Mouse (Mus musculus) right cerebral cortex, adult 18-20 months (tissue): ENCODE measurements around the gene Sun2.

Source experiments
- DNase-seq: peaks from one replicate; pipeline ENCODE4 v3.0.0; 2022; ENCODE audit warnings: mixed read lengths

The Sun2 gene

GRCm38 (mm10) chr15:79741921-79742705 lies at the start of gene Sun2:
Gene Sun2, minus strand, starts transcription at chr15:79742536.
- peak; percentile 94 for DNase-seq

DNA sequence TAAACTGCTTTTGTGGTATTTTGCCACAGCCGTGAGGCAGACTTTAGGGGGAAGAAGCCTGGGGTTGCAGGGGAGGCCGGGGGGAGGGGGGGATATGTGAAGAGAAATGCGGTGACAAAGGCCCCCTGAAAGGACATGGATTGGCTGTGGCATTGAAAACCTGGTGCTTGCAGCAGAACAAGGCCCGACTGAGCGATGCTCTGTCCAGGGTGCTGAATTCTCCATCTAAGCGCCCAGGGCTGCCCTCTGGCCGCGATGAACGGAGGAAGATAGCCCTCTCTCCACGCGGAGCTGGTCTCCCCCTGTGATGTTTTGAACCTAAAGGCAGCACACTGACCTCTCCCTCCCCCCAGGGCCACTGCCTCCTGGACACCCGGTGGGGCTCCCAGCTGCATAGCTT lies 49.2 kb upstream of the Sun2 start:
- no peak for DNase-seq

GRCm38 (mm10) chr15:79790905-79791304 lies 48.6 kb upstream of the Sun2 start:
- DNase-seq = no peak

GRCm38 (mm10) chr15:79790111-79790510 lies 47.8 kb upstream of the Sun2 start:
- no peak for DNase-seq

- no peak for DNase-seq
These were observed 45.5 kb upstream of the Sun2 start for GRCm38 (mm10) chr15:79787815-79788214.

DNA sequence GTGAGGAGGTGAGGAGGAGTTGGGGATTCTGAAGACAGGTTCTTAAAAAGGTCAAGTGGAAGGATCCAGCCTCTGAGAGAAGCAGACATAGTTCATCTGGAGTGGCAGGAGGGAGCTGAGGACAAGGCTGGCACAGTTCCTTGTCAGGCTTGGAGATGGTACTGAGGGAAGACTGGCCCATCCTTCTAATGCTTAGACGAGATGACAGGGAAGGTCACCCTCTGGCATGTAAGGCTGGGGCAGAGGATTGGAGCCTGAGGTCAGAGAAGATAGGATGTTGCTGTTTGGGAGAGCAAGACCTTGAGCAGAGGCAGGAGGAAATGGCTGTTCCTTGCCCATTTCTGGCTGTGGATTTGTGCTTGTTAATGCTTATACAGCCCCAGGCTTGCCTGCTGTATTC lies 42.7 kb upstream of the Sun2 start:
- no peak for DNase-seq

DNA sequence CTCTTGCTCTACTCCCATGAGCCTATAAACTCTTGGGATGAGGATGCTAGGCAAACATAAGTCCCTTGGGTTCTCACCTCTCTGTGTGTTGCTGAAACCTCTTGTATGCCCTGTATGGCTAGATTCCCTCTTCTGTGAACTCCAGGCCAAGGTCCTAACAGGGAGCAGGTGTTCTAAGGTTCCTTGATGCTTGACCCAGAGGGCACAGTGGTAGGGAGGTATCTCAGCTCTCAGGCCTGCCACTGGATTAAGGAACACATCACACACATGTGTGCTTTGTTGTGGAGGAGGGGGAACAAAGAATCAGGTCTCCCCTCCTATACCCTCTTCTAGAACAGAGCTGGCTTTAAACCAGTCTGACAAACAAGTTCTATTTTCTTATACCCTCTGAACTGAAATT lies 35.4 kb upstream of the Sun2 start, which contains the start of gene Dnal4:
Gene Dnal4 (minus strand): TSS at position 101 of the 400 bp plus-strand sequence.
- no peak for DNase-seq

DNA sequence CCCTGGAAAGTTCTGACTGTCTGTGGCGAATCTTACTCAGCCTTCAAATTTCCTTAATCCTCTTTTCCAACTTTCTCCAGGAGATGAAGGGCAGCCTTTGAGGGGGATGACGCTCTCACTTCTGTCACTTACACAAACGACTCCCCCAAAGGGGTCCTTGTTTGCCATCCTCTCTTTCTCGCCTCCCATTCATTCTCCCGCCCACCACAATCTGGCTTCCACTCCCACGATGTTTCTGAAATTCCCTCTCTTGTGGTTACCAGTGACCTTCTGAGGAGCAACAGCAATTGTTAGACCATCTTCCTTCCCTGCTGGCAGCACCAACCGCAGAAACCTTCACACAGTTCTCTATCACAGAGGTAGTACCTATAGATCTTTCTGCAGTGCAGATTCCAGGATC lies 33.3 kb upstream of the Sun2 start:
- DNase-seq = peak; percentile 64

DNA sequence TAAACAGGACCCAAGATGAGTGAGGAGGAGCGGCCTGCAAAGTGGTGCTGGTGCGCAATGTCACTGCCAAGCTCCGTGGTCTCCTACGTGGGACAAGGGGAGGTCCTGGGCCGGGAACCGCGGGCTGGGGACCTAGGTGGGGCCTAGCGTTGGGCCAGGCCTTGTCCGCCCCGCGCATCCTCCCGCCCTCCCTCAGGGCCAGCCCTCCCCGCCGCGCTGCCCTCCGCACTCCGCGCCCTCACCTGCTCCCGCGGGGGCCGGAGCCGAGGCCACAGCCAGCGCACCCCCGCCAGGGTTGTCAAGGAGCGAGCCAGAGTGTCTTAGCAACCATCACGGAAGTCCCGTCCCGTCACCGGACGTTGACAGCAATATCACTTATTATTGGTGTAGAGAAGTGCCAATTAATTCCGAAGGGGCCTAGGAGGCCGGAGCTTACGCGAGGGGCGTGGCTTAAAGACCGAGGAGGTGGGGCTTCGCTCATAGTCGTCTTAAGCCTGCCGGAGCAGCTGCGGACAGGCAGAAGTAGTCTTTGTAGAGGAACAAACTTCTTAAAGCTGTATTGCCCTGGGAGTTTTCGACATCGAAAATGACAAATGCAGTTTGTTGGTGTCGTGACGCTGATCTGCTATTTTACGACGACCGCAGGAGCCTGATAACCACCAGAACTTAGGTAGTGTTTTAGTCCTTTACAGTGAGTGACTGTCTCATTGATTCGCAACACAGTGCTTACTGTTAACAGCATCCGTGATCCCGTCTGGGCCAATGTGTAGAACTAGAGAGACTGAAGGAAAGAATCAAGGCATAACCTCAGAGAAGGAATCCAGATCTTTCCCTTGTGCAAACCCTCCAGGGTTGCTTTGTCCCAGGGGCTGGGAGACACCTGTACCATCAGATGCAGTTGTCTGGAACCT lies 32.0 kb upstream of the Sun2 start:
- DNase-seq = peak; percentile 97

- peak; percentile 84 for DNase-seq
These were observed 28.4 kb upstream of the Sun2 start for GRCm38 (mm10) chr15:79770629-79771240.

GRCm38 (mm10) chr15:79768302-79768701 lies 26.0 kb upstream of the Sun2 start:
- no peak for DNase-seq

DNA sequence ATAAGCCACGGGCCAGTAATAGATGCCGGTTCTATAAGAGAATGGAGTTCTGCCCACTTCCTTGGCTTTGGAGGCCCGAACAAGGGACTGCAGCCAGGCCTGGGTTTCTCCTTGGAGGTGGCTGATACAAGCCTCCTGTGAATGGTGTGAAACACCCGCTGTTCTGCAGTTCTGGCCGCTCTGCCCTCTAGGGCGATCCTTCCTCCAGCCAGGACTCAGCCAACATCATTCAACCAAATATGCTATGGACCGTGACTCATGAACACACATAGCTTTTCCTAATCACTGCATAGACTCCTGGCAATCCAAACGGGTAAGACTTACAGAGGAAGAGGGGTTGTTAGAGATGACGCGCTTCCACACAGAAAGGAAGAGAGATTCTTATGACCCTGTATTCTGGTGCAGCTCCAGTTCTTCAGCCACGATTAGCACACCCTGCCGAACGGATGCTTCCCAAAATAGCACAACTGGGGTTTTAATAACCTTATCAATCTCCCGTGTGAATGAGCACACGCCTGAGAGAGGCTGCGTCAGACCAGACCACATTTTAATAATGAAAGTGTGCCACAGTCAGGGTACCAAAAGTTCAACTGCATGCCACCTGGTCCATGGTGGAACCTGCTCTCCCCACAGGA lies 25.1 kb upstream of the Sun2 start:
- no peak for DNase-seq

DNA sequence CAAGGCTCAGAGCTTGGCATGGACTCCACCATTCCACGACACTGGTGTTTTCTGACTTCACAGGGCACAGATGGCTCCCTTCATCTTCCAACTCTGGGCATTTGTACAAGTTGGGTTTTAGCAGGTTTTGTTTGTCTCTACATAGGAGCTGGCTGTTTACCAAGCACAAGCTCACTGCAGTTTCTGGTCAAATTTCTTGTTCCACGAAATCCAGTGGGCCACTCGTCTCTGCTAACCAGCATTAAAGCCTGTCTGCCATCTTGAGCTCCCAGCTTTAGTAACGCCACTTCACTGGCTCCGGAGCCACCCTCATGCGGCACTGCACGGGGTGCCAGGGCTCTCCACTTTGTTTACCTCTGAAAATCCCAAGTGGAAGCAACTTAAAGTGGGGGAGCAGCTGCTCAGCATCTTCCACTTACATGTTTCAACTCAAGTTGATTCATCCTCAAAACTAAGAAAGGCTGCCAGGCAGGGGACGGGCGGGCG lies 24.3 kb upstream of the Sun2 start:
- peak; percentile 73 for DNase-seq

DNA sequence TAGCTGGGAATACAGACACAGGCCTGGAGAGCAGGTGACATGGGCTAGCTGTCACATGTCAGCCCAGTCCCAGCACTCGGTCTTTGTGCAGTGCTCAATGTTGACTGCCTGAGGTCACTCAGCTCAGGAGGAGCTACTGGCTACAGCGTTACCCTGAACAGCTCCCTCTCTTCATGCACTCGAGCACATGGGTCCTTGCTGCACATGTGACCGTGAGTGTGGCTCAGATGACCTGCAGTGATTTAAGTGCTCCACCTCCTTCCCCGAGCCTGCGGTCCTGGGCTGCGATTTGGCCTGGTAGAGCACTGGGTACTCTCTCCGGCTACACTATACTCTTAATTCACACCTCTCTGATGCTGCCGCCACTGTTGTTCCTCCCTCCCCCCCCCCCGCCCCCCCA lies 23.8 kb upstream of the Sun2 start:
- DNase-seq = no peak

GRCm38 (mm10) chr15:79765361-79765760 lies 23.0 kb upstream of the Sun2 start:
- no peak for DNase-seq

DNA sequence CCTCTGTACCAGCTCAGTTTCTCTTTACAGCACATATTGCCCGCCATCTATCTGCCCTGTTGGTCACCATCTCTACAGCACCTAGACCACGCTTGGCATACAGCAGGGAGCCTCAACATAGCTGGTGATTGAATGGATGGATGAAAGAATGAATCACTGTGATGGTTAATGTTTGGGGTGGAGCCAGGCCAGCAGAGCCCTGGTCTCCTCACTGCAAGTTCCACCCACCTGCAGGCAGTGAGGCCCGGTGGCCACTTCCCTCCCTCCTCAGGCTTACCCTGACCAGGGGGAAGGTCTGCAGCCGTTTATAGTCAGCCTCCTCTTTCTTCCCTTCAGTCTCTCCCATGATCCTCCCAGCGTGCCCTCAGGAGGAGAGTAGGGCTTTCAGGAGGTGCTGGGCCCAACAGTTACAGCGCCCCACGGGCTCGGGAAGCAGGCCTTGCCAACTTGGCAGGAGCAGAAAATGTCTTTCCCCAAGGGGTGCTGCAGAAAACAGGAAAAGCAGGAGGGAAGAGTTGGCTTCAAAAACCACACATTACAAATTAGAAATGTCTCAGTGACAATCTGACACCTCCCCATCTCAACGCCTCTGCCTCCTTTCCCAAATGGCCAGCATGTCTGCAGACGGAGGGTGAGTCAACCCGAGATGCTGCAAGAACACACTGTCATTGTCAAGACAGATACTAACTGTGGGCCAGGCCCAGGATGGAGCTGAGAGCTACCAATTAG lies 22.4 kb upstream of the Sun2 start:
- peak; percentile 91 for DNase-seq

DNA sequence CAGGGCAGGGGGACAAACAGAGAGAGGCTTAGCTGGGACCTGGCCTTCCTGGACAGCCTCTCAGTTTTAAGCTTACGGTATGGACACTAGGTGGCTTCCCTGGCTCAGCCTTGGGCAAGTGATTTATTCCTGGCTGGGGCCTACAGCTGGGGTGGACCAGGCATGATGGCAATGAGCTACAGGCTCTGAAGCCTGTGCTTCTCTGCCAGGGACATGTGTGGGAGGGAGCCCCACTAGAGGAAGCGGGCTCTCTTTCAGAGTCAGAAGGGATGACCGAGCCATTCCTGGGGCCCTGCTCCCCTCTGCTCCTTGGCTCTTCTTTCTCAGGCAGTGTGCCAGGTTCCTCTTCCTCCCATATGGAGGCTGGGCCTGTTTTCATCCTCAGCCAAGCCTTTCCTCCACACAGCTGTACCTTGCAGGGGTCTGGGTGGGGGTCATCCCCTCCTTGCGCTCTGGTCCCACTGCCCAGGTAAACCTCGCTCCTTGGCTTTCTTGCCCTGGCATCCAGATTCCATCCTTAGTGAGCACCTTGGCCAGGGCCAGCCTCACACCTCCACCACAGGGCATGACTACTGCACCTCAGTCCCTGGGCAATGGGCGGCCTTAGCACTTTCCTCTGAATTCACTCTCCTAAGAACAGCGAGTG lies 21.4 kb upstream of the Sun2 start:
- DNase-seq = peak; percentile 74

DNA sequence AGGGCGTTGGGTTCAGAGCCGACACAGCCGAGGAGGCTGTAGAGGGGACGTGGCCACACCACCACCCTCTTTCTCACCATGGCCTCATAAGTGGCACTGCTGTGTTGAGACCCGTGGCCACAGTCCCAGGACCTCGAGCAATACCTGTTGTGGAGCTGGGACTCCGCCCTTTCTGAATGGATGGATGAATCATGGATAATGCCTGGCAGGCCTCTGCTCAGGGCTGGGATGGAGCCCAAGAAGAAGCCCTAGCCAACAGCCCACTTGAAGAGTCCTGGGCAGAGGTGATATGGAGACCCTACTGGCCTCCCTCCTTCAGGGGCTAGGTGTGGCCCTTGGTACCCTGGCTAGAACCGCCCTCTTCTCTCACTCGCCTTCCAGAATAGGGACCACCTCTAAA lies 20.7 kb upstream of the Sun2 start:
- no peak for DNase-seq

DNA sequence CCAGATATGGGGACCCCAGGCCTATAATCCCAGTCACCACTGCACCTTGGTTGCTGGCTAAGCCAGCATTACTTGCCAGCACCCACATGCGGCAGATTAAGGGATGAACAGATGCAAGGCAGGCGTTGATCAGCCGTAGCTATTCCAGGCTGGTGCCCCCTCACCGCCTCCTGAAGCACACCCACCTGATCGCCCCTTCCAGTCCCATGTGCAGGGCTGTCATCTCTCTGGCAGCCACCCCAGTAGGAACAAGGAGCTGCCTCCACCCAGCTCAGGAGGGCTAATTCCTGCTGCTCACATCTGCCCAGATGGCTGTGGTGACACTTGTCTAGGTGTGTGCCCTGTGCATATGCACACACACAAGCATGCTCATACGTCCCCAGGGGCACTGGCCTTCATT lies 18.6 kb upstream of the Sun2 start:
- DNase-seq = peak; percentile 69

DNA sequence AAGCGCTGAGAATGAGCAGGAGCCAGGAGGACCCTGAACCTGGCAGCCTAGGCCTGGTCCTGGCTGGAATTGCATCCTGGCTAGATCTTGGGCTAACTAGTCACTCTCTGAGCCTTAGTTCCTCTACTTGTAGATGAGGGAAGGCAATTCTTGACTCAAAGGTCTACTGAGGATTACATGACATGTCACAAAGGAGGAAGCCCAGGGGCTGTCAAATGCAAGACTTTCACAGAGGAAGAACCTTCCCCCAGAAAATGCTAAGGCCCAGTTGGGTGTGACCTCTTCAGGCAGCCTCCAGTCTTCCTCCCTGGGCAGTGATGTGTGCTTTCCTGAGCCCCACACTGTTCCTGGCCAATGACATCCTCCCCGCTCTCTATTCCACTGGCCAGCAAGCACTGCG lies 14.8 kb upstream of the Sun2 start:
- DNase-seq = no peak

DNA sequence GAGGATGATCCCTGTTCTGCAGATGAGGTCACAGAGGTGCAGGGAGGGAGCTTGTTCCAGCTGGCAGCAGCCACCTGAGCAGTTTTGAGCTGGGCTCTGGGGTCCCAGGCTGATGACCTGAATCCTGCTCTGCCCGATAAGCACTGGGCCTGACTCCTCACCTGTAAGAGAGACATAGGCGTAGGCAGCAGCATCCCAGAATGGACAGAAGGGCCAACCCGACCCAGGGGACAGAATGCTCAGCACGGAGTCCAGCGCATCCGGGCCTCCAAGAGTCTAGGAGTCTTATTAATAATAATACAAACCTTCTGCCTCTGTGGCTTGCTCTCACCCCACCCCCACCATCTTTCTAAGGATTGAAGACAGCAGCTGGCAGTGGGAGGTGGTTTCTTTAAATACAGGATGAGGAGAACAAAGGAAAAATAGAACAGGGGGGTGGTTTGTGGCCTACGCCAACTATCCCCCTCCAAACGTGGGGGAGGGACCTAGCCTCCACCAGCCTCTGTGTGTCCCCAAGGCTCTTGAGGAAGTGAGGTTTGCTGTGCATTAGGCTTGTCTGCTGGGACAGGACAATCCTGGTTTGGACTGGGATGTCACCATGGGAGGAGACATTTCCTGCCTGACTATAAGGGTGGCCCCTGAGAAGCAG lies 13.8 kb upstream of the Sun2 start:
- peak; percentile 73 for DNase-seq
